Mouse (Mus musculus) forebrain, embryonic 11.5 days (tissue): Measurements from ENCODE around the gene Gm3500. TPM values are rescaled to one million over a fixed set of nuclear protein-coding genes. Genes with fewer than 3 reads are reported as not detected.
"Not testable (repeated sequence)": the region's sequence is repeated elsewhere in the genome, so short reads cannot be mapped to it uniquely, and the experiment has no call there.

ENCODE experiments used
- ATAC-seq: fragments of 200-750 bp; cut with Nextera tagmentation; replicated peaks from 2 replicates; pipeline ENCODE4 v1.8.0; 2017; ENCODE audit warnings: moderate TSS enrichment; ENCODE audit not compliant: low FRiP score
- DNase-seq: peaks from one replicate; pipeline ENCODE4 v3.0.0-alpha.2; 2017; ENCODE audit warnings: low spot score
- H3K27ac ChIP-seq: fragments of 300-500 bp; sonication (generic); 2 replicates; pipeline ENCODE4 v1.5.1; 2014; ENCODE audit warnings: low read depth, low read length
- H3K27me3 ChIP-seq: fragments of 300-500 bp; sonication (generic); 2 replicates; pipeline ENCODE4 v1.6.1; 2014; ENCODE audit warnings: mild to moderate bottlenecking, low read length, mixed read lengths; ENCODE audit not compliant: control insufficient read depth, insufficient read depth
- H3K36me3 ChIP-seq: fragments of 300-500 bp; sonication (generic); 2 replicates; pipeline ENCODE4 v1.6.1; 2014; ENCODE audit warnings: mild to moderate bottlenecking, low read length, moderate library complexity, mixed read lengths; ENCODE audit not compliant: control insufficient read depth, insufficient read depth
- H3K4me1 ChIP-seq: fragments of 300-500 bp; sonication (generic); replicated peaks from 2 replicates; pipeline ENCODE4 v1.6.1; 2014; ENCODE audit warnings: low read length, mixed read lengths; ENCODE audit not compliant: control insufficient read depth, insufficient read depth
- H3K4me2 ChIP-seq: fragments of 300-500 bp; sonication (generic); 2 replicates; pipeline ENCODE4 v1.6.1; 2014; ENCODE audit warnings: low read depth, mild to moderate bottlenecking, low read length, moderate library complexity, mixed read lengths; ENCODE audit not compliant: severe bottlenecking
- H3K4me3 ChIP-seq: fragments of 300-500 bp; sonication (generic); 2 replicates; pipeline ENCODE4 v1.5.1; 2014; ENCODE audit warnings: low read depth, low read length
- H3K9ac ChIP-seq: fragments of 300-500 bp; sonication (generic); 2 replicates; pipeline ENCODE4 v1.6.1; 2014; ENCODE audit warnings: low read length
- H3K9me3 ChIP-seq: fragments of 300-500 bp; sonication (generic); 2 replicates; pipeline ENCODE4 v1.6.1; 2016; ENCODE audit warnings: low read length, mixed read lengths; ENCODE audit not compliant: control insufficient read depth
- WGBS: fragments of 180-500 bp; shearing (Covaris S2); extraction: QIAGEN DNeasy Blood & Tissue Kit; methylation state at CpG from one replicate; pipeline ENCODE4 v1.1.7; 2014; 5-methylcytosine and 5-hydroxymethylcytosine counted together
- polyA plus RNA-seq: library from polyadenylated mRNA; unstranded; fragments of >200 nt; fragmentation: Nextera tagmentation; extraction: Ambion mirVana; gene quantifications from 2 replicates; pipeline ENCODE4 v1.2.1, GENCODE M21; 2014

Gene Gm3500
- polyA plus RNA-seq = not detected in 2 replicates

GRCm38 (mm10) chr14:5388949-5389348 lies at the start of gene Gm3500:
Gene Gm3500 (minus strand): TSS chr14:5389049.
- H3K36me3 ChIP-seq, H3K27me3 ChIP-seq, H3K4me3 ChIP-seq, DNase-seq, ATAC-seq, H3K9ac ChIP-seq, H3K4me2 ChIP-seq, H3K4me1 ChIP-seq, H3K9me3 ChIP-seq, H3K27ac ChIP-seq: not testable (repeated sequence)
- no CpG with 5 or more reads among the region's 37 CpGs for WGBS

DNA sequence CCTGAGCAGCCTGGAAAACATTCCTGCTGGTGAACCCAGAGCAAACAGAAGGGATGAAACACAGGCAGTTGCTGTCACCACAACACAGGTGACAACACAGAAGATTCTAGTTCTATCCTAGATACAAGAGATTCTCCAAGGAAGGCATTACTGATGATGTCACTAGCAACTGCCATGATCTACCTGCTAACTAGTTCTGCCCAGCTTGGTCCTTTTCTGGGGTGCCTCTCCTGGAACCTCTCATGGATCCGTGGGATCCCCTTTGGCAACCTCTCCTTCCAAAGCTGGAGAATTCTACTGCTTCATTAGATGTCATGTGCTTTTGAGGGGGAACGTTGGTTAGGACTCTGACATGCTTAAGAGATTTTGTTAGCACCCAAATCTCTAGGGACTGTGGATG lies 54.0 kb downstream of the Gm3500 start, which contains the start of gene Gm3542:
Gene Gm3542, minus strand, starts transcription at position 101 of the 400 bp plus-strand sequence.
- H3K27me3 ChIP-seq, H3K4me1 ChIP-seq, H3K9ac ChIP-seq, H3K4me3 ChIP-seq, H3K27ac ChIP-seq, DNase-seq, H3K4me2 ChIP-seq, ATAC-seq, H3K36me3 ChIP-seq, H3K9me3 ChIP-seq: not testable (repeated sequence)
- WGBS = no CpG with 5 or more reads among the region's 2 CpGs

Other genes starting within 250 kb of the Gm3500 start
- gene Gm3317, start 224.5 kb downstream of the Gm3500 start, polyA plus RNA-seq = not detected in 2 replicates
- gene Gm8271, start 203.3 kb downstream of the Gm3500 start, polyA plus RNA-seq = not detected in 2 replicates
- not detected in 2 replicates for gene Gm3526, start 128.5 kb downstream of the Gm3500 start, polyA plus RNA-seq
- not detected in 2 replicates for gene Gm3542, start 54.1 kb downstream of the Gm3500 start, polyA plus RNA-seq
- 1.5 and 1.6 TPM in 2 replicates for gene Gm3194, start 66.4 kb upstream of the Gm3500 start, polyA plus RNA-seq
- gene Gm8246, start 88.8 kb upstream of the Gm3500 start, polyA plus RNA-seq = not detected in 2 replicates
- gene Gm3187, start 95.2 kb upstream of the Gm3500 start, polyA plus RNA-seq = not detected in 2 replicates
- gene Gm3488, start 112.6 kb upstream of the Gm3500 start, polyA plus RNA-seq = 2.0 and 2.7 TPM in 2 replicates
- gene Gm3532, start 149.4 kb upstream of the Gm3500 start, polyA plus RNA-seq = not detected in 2 replicates
- not detected in 2 replicates for gene Gm8265, start 244.0 kb upstream of the Gm3500 start, polyA plus RNA-seq